16 mouse cellular contexts compared by ENCODE assay signal in the genomic region with DNA sequence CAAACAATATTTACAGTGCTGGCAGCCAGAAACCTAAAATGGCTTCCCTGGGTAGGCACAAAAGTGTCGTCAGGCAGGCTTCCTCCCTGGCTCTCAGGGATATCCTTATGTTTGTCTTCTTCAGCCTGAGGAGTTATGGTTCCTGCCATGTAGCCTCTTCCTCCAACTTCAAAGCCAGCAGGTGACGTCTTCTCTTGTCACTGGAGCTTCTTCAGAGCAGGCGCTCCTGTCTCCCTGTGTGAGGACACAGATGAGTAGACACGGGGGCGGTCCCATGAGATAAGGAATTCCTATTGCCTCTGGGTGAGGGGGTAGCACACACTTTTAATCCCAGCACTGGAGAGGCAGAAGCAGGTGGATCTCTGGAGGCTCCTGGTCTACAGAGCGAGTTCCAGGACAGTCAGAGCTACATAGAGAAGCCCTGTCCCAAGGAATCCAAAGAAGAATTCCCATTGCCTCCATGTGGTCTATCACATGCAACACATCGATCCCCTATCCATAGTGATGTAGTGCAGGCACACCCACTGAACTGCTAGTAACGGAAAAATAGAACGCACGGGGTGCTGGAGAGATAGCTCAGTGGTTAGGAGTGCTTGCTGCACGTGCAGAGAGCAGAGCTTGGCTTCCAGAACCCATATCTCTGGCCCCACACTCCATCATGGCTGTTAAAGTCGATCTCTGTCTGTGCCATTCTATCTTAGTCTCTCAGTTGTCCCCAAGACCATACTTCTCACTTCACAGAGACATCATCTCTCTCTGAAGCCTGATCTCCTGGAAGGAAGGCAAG. TPM values are rescaled to one million over a fixed set of nuclear protein-coding genes. Genes with fewer than 3 reads are reported as not detected.
DNase-seq lines count a peak whose midpoint lies in the region; ATAC-seq lines count a peak whose summit lies in the region.
"Had no signal": no experiment of that assay in that cellular context is flagged by ENCODE, and none has a peak within 500 bp of the region (broad histone marks: within the 10 kb centered on the region; RNA-seq: fewer than 3 reads in every experiment).

No protein-coding gene starts in this region.

- H3K27ac ChIP-seq in embryonic facial prominence, embryonic 13.5 days, result no peak overlapping the region
- H3K27ac ChIP-seq in embryonic facial prominence, embryonic 10.5 days (replicated peaks), result no peak overlapping the region
- no peak overlapping the region for H3K27ac ChIP-seq in midbrain, embryonic 15.5 days
- H3K27ac ChIP-seq in midbrain, embryonic 14.5 days (replicated peaks; ENCODE audit: low read depth, low read length), result no peak overlapping the region
- H3K27ac ChIP-seq in liver, embryonic 12.5 days, result 0 out of 2 replicates have a peak overlapping the region, but pooled peaks have one; percentile 26
- H3K27ac ChIP-seq: midbrain, embryonic 10.5 days; neural tube, embryonic 13.5 days; stomach, postnatal 0 days had no signal

- 83% methylated on average over 12 of the region's 12 CpGs for WGBS in embryonic facial prominence, embryonic 13.5 days
- 83% methylated on average over 12 of the region's 12 CpGs for WGBS in embryonic facial prominence, embryonic 10.5 days
- 81% methylated on average over 12 of the region's 12 CpGs for WGBS in midbrain, embryonic 15.5 days
- WGBS in midbrain, embryonic 14.5 days, result 83% methylated on average over 12 of the region's 12 CpGs
- 45% methylated on average over 12 of the region's 12 CpGs for WGBS in liver, embryonic 12.5 days (ENCODE audit: insufficient replicate concordance)

- no peak for ATAC-seq in embryonic facial prominence, embryonic 13.5 days (ENCODE audit: insufficient number of reproducible peaks, insufficient read depth, low FRiP score, low TSS enrichment, low read depth)
- no peak for ATAC-seq in midbrain, embryonic 15.5 days (replicated peaks)
- no peak for ATAC-seq in midbrain, embryonic 14.5 days (ENCODE audit: low FRiP score, low TSS enrichment)
- ATAC-seq in liver, embryonic 12.5 days, result peak; percentile 38

- no peak overlapping the region for H3K4me3 ChIP-seq in embryonic facial prominence, embryonic 13.5 days
- no peak overlapping the region for H3K4me3 ChIP-seq in embryonic facial prominence, embryonic 10.5 days
- H3K4me3 ChIP-seq in midbrain, embryonic 15.5 days, result no peak overlapping the region
- no peak overlapping the region for H3K4me3 ChIP-seq in midbrain, embryonic 14.5 days (replicated peaks; ENCODE audit: low read depth, low read length)
- H3K4me3 ChIP-seq in liver, embryonic 12.5 days, result no peak overlapping the region

- peaks cover 15% of the 10 kb centered on the region for H3K4me1 ChIP-seq in embryonic facial prominence, embryonic 13.5 days
- peaks cover 24% of the 10 kb centered on the region for H3K4me1 ChIP-seq in embryonic facial prominence, embryonic 10.5 days
- H3K4me1 ChIP-seq in midbrain, embryonic 15.5 days, result peaks cover 6% of the 10 kb centered on the region; the same call in 1 of the 2 replicates
- no peaks in the 10 kb centered on the region for H3K4me1 ChIP-seq in midbrain, embryonic 14.5 days (ENCODE audit: control insufficient read depth, insufficient read depth, low read length)
- H3K4me1 ChIP-seq in liver, embryonic 12.5 days, result peaks cover 32% of the 10 kb centered on the region

- no peak for DNase-seq in embryonic facial prominence, embryonic 10.5 days (ENCODE audit: low spot score)
- DNase-seq in midbrain, embryonic 14.5 days, result no peak
- DNase-seq in thymus, postnatal 36 days, result peak; percentile 36 to 57
- DNase-seq in MN1 (ENCODE audit: low spot score), result no peak
- DNase-seq in gastrocnemius, postnatal 10 days, result no peak
- DNase-seq: cerebellum, adult 18-20 months; gastrocnemius, postnatal 36 days; kidney, adult 11 months; lung, postnatal 10 days had no signal

- no peaks in the 10 kb centered on the region for H3K27me3 ChIP-seq in embryonic facial prominence, embryonic 13.5 days
- H3K27me3 ChIP-seq in embryonic facial prominence, embryonic 10.5 days (replicated peaks; ENCODE audit: low read depth, poor library complexity, severe bottlenecking), result no peaks in the 10 kb centered on the region
- no peaks in the 10 kb centered on the region for H3K27me3 ChIP-seq in midbrain, embryonic 15.5 days (replicated peaks)
- H3K27me3 ChIP-seq in midbrain, embryonic 14.5 days (ENCODE audit: control insufficient read depth, insufficient read depth, low read length), result no peaks in the 10 kb centered on the region
- H3K27me3 ChIP-seq in liver, embryonic 12.5 days (replicated peaks), result no peaks in the 10 kb centered on the region
- H3K27me3 ChIP-seq: heart, embryonic 12.5 days; neural tube, embryonic 13.5 days had no signal

- peak overlapping the region; percentile 57 for H3K4me2 ChIP-seq in embryonic facial prominence, embryonic 13.5 days
- H3K4me2 ChIP-seq in midbrain, embryonic 15.5 days, result 0 out of 2 replicates have a peak overlapping the region, but pooled peaks have one; percentile 41
- H3K4me2 ChIP-seq in midbrain, embryonic 14.5 days (ENCODE audit: low read length), result no peak overlapping the region
- peak overlapping the region; percentile 77 for H3K4me2 ChIP-seq in liver, embryonic 12.5 days

- H3K36me3 ChIP-seq in embryonic facial prominence, embryonic 13.5 days, result no peaks in the 10 kb centered on the region
- H3K36me3 ChIP-seq in embryonic facial prominence, embryonic 10.5 days (replicated peaks), result no peaks in the 10 kb centered on the region
- H3K36me3 ChIP-seq in midbrain, embryonic 15.5 days (replicated peaks), result no peaks in the 10 kb centered on the region
- H3K36me3 ChIP-seq in midbrain, embryonic 14.5 days (ENCODE audit: control insufficient read depth, insufficient read depth, low read length), result no peaks in the 10 kb centered on the region
- no peaks in the 10 kb centered on the region for H3K36me3 ChIP-seq in liver, embryonic 12.5 days
- H3K36me3 ChIP-seq: heart, embryonic 12.5 days; midbrain, embryonic 10.5 days; neural tube, embryonic 13.5 days had no signal

- H3K9me3 ChIP-seq in embryonic facial prominence, embryonic 13.5 days, result no peaks in the 10 kb centered on the region
- no peaks in the 10 kb centered on the region for H3K9me3 ChIP-seq in embryonic facial prominence, embryonic 10.5 days
- no peaks in the 10 kb centered on the region for H3K9me3 ChIP-seq in midbrain, embryonic 15.5 days
- no peaks in the 10 kb centered on the region for H3K9me3 ChIP-seq in midbrain, embryonic 14.5 days (ENCODE audit: control insufficient read depth, low read length)
- H3K9me3 ChIP-seq in liver, embryonic 12.5 days (replicated peaks), result no peaks in the 10 kb centered on the region
- H3K9me3 ChIP-seq: heart, embryonic 12.5 days; midbrain, embryonic 10.5 days; neural tube, embryonic 13.5 days had no signal

- H3K9ac ChIP-seq in embryonic facial prominence, embryonic 13.5 days, result 0 out of 2 replicates have a peak overlapping the region, but pooled peaks have one; percentile 16
- H3K9ac ChIP-seq in midbrain, embryonic 15.5 days, result no peak overlapping the region
- H3K9ac ChIP-seq in midbrain, embryonic 14.5 days (replicated peaks; ENCODE audit: low read length), result no peak overlapping the region
- peak overlapping the region; percentile 4; the same call in 1 of the 2 replicates for H3K9ac ChIP-seq in liver, embryonic 12.5 days
- H3K9ac ChIP-seq: heart, embryonic 12.5 days; neural tube, embryonic 13.5 days had no signal

RNA-seq across cellular contexts. Expression of a gene that starts 15.5 kb away (rescaled TPM):
- polyA plus RNA-seq in embryonic facial prominence, embryonic 13.5 days (2015; fragmentation: Nextera tagmentation; extraction: Ambion mirVana), result 251 and 271 TPM in 2 replicates
- polyA plus RNA-seq in embryonic facial prominence, embryonic 10.5 days (2016; fragmentation: Nextera tagmentation; extraction: Ambion mirVana), result 204 and 209 TPM in 2 replicates
- 334 and 335 TPM in 2 replicates for polyA plus RNA-seq in midbrain, embryonic 15.5 days (2015; fragmentation: Nextera tagmentation; extraction: Ambion mirVana)
- 275 and 348 TPM in 2 replicates for polyA plus RNA-seq in midbrain, embryonic 14.5 days (2014; fragmentation: Nextera tagmentation; extraction: Ambion mirVana)
- 156 and 159 TPM in 2 replicates for polyA plus RNA-seq in liver, embryonic 12.5 days (2016; fragmentation: Nextera tagmentation; extraction: Ambion mirVana)
- 1,000 to 10,000 TPM; 1,018 to 1,167 TPM for total RNA-seq in gastrocnemius, postnatal 10 days (2021)

RNA-seq across cellular contexts. Expression of a gene that starts 51.0 kb away (rescaled TPM):
- 198 and 229 TPM in 2 replicates for polyA plus RNA-seq in embryonic facial prominence, embryonic 13.5 days (2015; fragmentation: Nextera tagmentation; extraction: Ambion mirVana)
- polyA plus RNA-seq in embryonic facial prominence, embryonic 10.5 days (2016; fragmentation: Nextera tagmentation; extraction: Ambion mirVana), result 165 and 169 TPM in 2 replicates
- polyA plus RNA-seq in midbrain, embryonic 15.5 days (2015; fragmentation: Nextera tagmentation; extraction: Ambion mirVana), result 129 TPM in 2 replicates
- polyA plus RNA-seq in midbrain, embryonic 14.5 days (2014; fragmentation: Nextera tagmentation; extraction: Ambion mirVana), result 80.9 and 138 TPM in 2 replicates
- 72.5 and 76.4 TPM in 2 replicates for polyA plus RNA-seq in liver, embryonic 12.5 days (2016; fragmentation: Nextera tagmentation; extraction: Ambion mirVana)
- 10 to 100 TPM; 76.7 to 83.4 TPM for total RNA-seq in gastrocnemius, postnatal 10 days (2021)

Comparison
In these comparisons a context has a peak if more than half of its experiments do, and no peak if none do; other contexts are left out.
1. H3K9ac ChIP-seq: peak in embryonic facial prominence, embryonic 13.5 days (single experiment) and liver, embryonic 12.5 days (single experiment); none in midbrain, embryonic 15.5 days (single experiment) and midbrain, embryonic 14.5 days (single experiment).
2. DNase-seq: peak in thymus, postnatal 36 days (2 of 2); none in embryonic facial prominence, embryonic 10.5 days (single experiment), midbrain, embryonic 14.5 days (single experiment), MN1 (single experiment) and gastrocnemius, postnatal 10 days (single experiment).